Mouse (Mus musculus) hindbrain, embryonic 11.5 days (tissue): ENCODE data around the gene Mbnl2. TPM values are rescaled to one million over a fixed set of nuclear protein-coding genes. Genes with fewer than 3 reads are reported as not detected.

ENCODE experiments used
- ATAC-seq: fragments of 200-750 bp; cut with Nextera tagmentation; 2 replicates; pipeline ENCODE4 v1.8.0; 2017; ENCODE audit warnings: mild to moderate bottlenecking, moderate TSS enrichment, moderate library complexity; ENCODE audit not compliant: low FRiP score
- DNase-seq: peaks from one replicate; pipeline ENCODE4 v3.0.0-alpha.2; 2015; ENCODE audit warnings: low spot score
- H3K27ac ChIP-seq: fragments of 300-500 bp; sonication (generic); 2 replicates; pipeline ENCODE4 v1.5.1; 2014; ENCODE audit warnings: mild to moderate bottlenecking, low read depth, low read length
- H3K27me3 ChIP-seq: fragments of 300-500 bp; sonication (generic); 2 replicates; pipeline ENCODE4 v1.6.1; 2014; ENCODE audit warnings: mild to moderate bottlenecking, low read length, moderate library complexity, mixed read lengths; ENCODE audit not compliant: control insufficient read depth, insufficient read depth
- H3K36me3 ChIP-seq: fragments of 300-500 bp; sonication (generic); 2 replicates; pipeline ENCODE4 v1.6.1; 2014; ENCODE audit warnings: mild to moderate bottlenecking, low read length, moderate library complexity, mixed read lengths; ENCODE audit not compliant: control insufficient read depth, insufficient read depth
- H3K4me1 ChIP-seq: fragments of 300-500 bp; sonication (generic); replicated peaks from 2 replicates; pipeline ENCODE4 v1.6.1; 2014; ENCODE audit warnings: low read length, mixed read lengths; ENCODE audit not compliant: control insufficient read depth, insufficient read depth
- H3K4me2 ChIP-seq: fragments of 300-500 bp; sonication (generic); replicated peaks from 2 replicates; pipeline ENCODE4 v1.6.1; 2014; ENCODE audit warnings: mild to moderate bottlenecking, low read depth, low read length
- H3K4me3 ChIP-seq: fragments of 300-500 bp; sonication (generic); 2 replicates; pipeline ENCODE4 v1.5.1; 2014; ENCODE audit warnings: low read depth, low read length
- H3K9ac ChIP-seq: fragments of 300-500 bp; sonication (generic); 2 replicates; pipeline ENCODE4 v1.6.1; 2014; ENCODE audit warnings: low read depth, low read length
- H3K9me3 ChIP-seq: fragments of 300-500 bp; sonication (generic); 2 replicates; pipeline ENCODE4 v1.6.1; 2016; ENCODE audit warnings: low read length; ENCODE audit not compliant: control insufficient read depth
- WGBS: fragments of 180-500 bp; shearing (Covaris S2); extraction: QIAGEN DNeasy Blood & Tissue Kit; methylation state at CpG from one replicate; pipeline ENCODE4 v1.1.7; 2014; 5-methylcytosine and 5-hydroxymethylcytosine counted together
- polyA plus RNA-seq: library from polyadenylated mRNA; unstranded; fragments of >200 nt; fragmentation: Nextera tagmentation; extraction: Ambion mirVana; gene quantifications from 2 replicates; pipeline ENCODE4 v1.2.1, GENCODE M21; 2014

The Mbnl2 gene
- polyA plus RNA-seq, 1 experiment from 2014 or later: 50.1 TPM

GRCm38 (mm10) chr14:120379716-120380115, 104.2 kb downstream of the Mbnl2 start:
- no peaks in the 10 kb centered on the region for H3K9me3 ChIP-seq
- H3K4me1 ChIP-seq: no peaks in the 10 kb centered on the region
- no peak overlapping the region for H3K4me2 ChIP-seq
- H3K9ac ChIP-seq: no peak overlapping the region
- no peak overlapping the region for H3K27ac ChIP-seq
- no peak overlapping the region for H3K4me3 ChIP-seq
- no peaks in the 10 kb centered on the region for H3K36me3 ChIP-seq
- ATAC-seq (no peak), DNase-seq (no peak)
- WGBS: 83% methylated on average over 4 of the region's 4 CpGs
- H3K27me3 ChIP-seq: no peaks in the 10 kb centered on the region

GRCm38 (mm10) chr14:120381378-120382134, 106.1 kb downstream of the Mbnl2 start:
- ATAC-seq (no peak), DNase-seq (no peak)
- Histone ChIP-seq H3K4me2 (no peak overlapping the region), H3K27me3 (no peaks in the 10 kb centered on the region), H3K9ac (no peak overlapping the region), H3K27ac (no peak overlapping the region), H3K4me3 (no peak overlapping the region), H3K36me3 (no peaks in the 10 kb centered on the region), H3K4me1 (no peaks in the 10 kb centered on the region), H3K9me3 (no peaks in the 10 kb centered on the region)
- 83% methylated on average over 26 of the region's 26 CpGs for WGBS

DNA sequence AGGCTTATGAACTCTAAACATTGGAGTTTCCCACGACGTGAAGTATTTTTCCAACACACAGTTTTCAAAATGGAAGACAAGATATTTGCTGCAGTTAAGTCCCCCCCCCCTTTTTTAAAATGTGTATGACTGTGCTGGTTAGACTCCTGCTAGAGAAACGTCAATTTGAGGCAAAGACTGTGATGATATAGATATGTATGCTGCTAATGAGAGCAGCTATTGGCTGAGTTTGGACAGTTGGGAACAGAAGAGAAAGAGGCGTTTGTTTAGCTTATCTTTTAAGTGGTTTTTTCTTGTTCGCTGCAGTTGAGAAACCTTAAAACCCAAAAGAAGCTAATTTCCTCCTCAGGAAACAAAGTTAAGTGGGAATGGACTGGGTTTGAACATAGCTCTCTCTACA, 106.7 kb downstream of the Mbnl2 start:
- H3K27ac ChIP-seq: no peak overlapping the region
- H3K27me3 ChIP-seq: no peaks in the 10 kb centered on the region
- no peaks in the 10 kb centered on the region for H3K36me3 ChIP-seq
- ATAC-seq (no peak), DNase-seq (no peak)
- H3K4me3 ChIP-seq: no peak overlapping the region
- 85% methylated on average over 5 of the region's 5 CpGs for WGBS
- no peak overlapping the region for H3K4me2 ChIP-seq
- no peaks in the 10 kb centered on the region for H3K4me1 ChIP-seq
- no peak overlapping the region for H3K9ac ChIP-seq
- no peaks in the 10 kb centered on the region for H3K9me3 ChIP-seq

DNA sequence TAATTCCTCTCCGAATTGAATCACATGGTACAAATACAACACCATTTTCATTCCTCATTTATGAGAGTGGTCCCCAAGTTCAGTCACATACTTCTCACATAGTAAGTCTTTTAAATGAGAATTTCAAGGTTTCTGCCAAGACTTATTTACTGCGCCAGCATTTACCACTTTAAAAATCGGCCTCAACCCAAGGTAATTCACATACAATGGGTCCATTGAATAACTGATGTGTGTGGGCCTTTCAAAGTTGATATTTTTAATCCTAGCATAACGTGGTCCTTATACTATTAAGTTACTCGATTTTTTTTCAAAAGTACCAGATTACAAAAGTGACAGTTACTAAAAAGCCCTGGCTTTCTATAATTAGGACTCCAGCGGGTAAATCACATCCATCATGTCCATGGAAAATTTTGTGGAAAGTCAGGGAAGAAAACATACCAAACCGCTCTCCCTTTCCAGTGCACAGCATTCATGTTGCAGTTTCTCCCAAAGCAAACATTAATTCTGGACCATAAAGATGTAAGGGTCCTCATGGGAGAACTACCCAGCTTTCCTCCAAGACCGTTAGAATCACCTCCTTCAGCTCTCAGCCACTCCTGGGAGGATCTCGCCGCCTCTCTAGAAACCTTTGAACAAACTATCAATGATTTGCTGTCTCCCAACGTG, 107.8 kb downstream of the Mbnl2 start:
- WGBS: 86% methylated on average over 11 of the region's 11 CpGs

GRCm38 (mm10) chr14:120384615-120385014, 109.1 kb downstream of the Mbnl2 start:
- Histone ChIP-seq H3K4me3 (no peak overlapping the region), H3K4me1 (no peaks in the 10 kb centered on the region), H3K36me3 (no peaks in the 10 kb centered on the region), H3K27ac (no peak overlapping the region), H3K4me2 (no peak overlapping the region), H3K9me3 (no peaks in the 10 kb centered on the region), H3K27me3 (no peaks in the 10 kb centered on the region), H3K9ac (no peak overlapping the region)
- no peak for DNase-seq
- 88% methylated on average over 5 of the region's 5 CpGs for WGBS
- ATAC-seq: no peak

More for the DNA sequence above, 107.8 kb downstream of the Mbnl2 start:
- Histone ChIP-seq H3K4me1 (no peaks in the 10 kb centered on the region), H3K36me3 (no peaks in the 10 kb centered on the region), H3K27me3 (no peaks in the 10 kb centered on the region), H3K27ac (no peak overlapping the region), H3K9ac (no peak overlapping the region), H3K9me3 (no peaks in the 10 kb centered on the region), H3K4me3 (no peak overlapping the region), H3K4me2 (no peak overlapping the region)
- ATAC-seq (no peak), DNase-seq (no peak)

GRCm38 (mm10) chr14:120387293-120387692, 111.8 kb downstream of the Mbnl2 start:
- Histone ChIP-seq H3K9me3 (no peaks in the 10 kb centered on the region), H3K36me3 (no peaks in the 10 kb centered on the region), H3K9ac (no peak overlapping the region), H3K4me3 (no peak overlapping the region), H3K4me2 (no peak overlapping the region), H3K27me3 (no peaks in the 10 kb centered on the region), H3K27ac (no peak overlapping the region), H3K4me1 (no peaks in the 10 kb centered on the region)
- ATAC-seq (no peak), DNase-seq (no peak)
- WGBS: 90% methylated on average over 4 of the region's 4 CpGs

DNA sequence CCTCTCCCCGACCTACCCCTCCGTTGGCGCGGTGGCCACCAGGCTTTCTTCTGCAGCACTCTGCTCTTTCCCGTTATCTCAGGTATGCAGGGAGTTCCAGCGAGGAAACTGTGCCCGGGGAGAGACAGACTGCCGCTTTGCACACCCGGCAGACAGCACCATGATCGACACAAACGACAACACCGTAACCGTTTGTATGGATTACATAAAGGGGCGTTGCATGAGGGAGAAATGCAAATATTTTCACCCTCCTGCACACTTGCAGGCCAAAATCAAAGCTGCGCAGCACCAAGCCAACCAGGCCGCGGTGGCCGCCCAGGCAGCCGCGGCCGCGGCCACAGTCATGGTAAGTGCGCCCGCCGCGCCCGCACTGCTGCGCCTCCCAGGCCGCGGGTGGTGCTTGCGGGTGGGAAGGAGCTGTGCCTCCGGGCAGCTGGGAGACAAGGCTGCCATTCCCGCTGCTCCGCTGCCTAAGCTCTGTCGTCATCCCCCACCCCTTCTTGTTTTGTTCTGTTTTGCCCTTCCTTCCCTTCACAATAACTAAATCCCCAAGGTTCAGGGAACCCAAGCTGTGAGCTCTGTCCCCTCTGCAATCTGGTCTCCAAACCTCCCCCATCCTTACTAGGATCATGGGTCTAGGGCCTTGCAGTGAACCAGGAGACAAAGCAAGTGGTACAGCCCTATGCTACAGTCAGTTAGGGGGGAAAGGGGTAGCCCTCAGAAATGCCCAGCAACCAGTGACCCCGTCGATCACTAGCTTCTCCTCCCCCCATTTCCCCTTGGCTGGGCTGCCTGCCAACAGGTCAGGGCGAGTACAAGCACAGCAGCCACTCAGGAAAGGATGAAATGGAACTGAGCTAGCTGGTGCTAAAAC, 113.6 kb downstream of the Mbnl2 start:
- peak; percentile 66 for DNase-seq
- H3K9me3 ChIP-seq: no peaks in the 10 kb centered on the region
- peak; percentile 82 for ATAC-seq
- no peaks in the 10 kb centered on the region for H3K27me3 ChIP-seq
- H3K4me2 ChIP-seq: peak overlapping the region; percentile 57
- 5% methylated on average over 36 of the region's 38 CpGs for WGBS
- H3K9ac ChIP-seq: peak overlapping the region; percentile 56
- H3K36me3 ChIP-seq: no peaks in the 10 kb centered on the region
- H3K4me3 ChIP-seq: peak overlapping the region; percentile 28
- no peak overlapping the region for H3K27ac ChIP-seq
- H3K4me1 ChIP-seq: no peaks in the 10 kb centered on the region

- H3K9ac ChIP-seq: no peak overlapping the region
- H3K4me2 ChIP-seq: no peak overlapping the region
- no peak overlapping the region for H3K4me3 ChIP-seq
- no peaks in the 10 kb centered on the region for H3K4me1 ChIP-seq
- no peaks in the 10 kb centered on the region for H3K9me3 ChIP-seq
- H3K36me3 ChIP-seq: no peaks in the 10 kb centered on the region
- H3K27me3 ChIP-seq: no peaks in the 10 kb centered on the region
- no peak for DNase-seq
- no peak for ATAC-seq
- no peak overlapping the region for H3K27ac ChIP-seq
- WGBS: 91% methylated on average over 10 of the region's 10 CpGs
These were observed 114.9 kb downstream of the Mbnl2 start for GRCm38 (mm10) chr14:120390231-120390944.
